Mouse (Mus musculus) cerebellum, adult 8-10 months (tissue): ENCODE measurements at regions not wholly inside any gene's neighbourhood (a gene's known extent, or its start where the extent isn't known, plus 50 kb on each side); places are given as distances from the start of the nearest gene placed in this dataset.

Experiments used
- DNase-seq: peaks from one replicate; pipeline ENCODE4 v3.0.0; 2022

GRCm38 (mm10) chr16:85951628-85952027 lies 50.0 kb upstream of the Adamts5 start:
- no peak for DNase-seq
